Mouse (Mus musculus) large intestine, adult 2 months (tissue): Measurements from ENCODE around the gene Krt34. TPM values are rescaled to one million over a fixed set of nuclear protein-coding genes. Genes with fewer than 3 reads are reported as not detected.

ENCODE experiments used
- DNase-seq: peaks from one replicate; pipeline ENCODE4 v3.0.0-alpha.2; 2012; ENCODE audit warnings: low read depth, low spot score
- WGBS: fragments of 180-500 bp; shearing (Covaris S2); methylation state at CpG from one replicate; pipeline ENCODE4 v1.1.7; 2018; 5-methylcytosine and 5-hydroxymethylcytosine counted together
- polyA plus RNA-seq: library from polyadenylated mRNA; depleted of rRNA; stranded (reverse); fragments of >200 nt; gene quantifications from 2 replicates; pipeline ENCODE4 v1.2.3, GENCODE M21; 2012; rRNA removed

Krt34 gene
- not detected in 2 replicates for polyA plus RNA-seq

- 84% methylated on average over 6 of the region's 6 CpGs for WGBS
- DNase-seq: no peak
These were observed at the start of gene Krt34 for GRCm38 (mm10) chr11:100041454-100041853. Gene Krt34 (minus strand): TSS chr11:100041554.

GRCm38 (mm10) chr11:100088378-100089025 is 47.1 kb upstream of the Krt34 start:
- WGBS: 31% methylated on average over 7 of the region's 7 CpGs

GRCm38 (mm10) chr11:100087861-100088260 is 46.5 kb upstream of the Krt34 start, which contains the start of gene Krt32:
Gene Krt32 (minus strand): TSS chr11:100088226.
- WGBS: 91% methylated on average over 10 of the region's 10 CpGs
- no peak for DNase-seq

More at GRCm38 (mm10) chr11:100088378-100089025, 47.1 kb upstream of the Krt34 start:
- DNase-seq: no peak

- DNase-seq: no peak
- WGBS: 56% methylated on average over 1 of the region's 1 CpGs
These were observed 32.5 kb upstream of the Krt34 start for GRCm38 (mm10) chr11:100073873-100074272.

- DNase-seq: peak; percentile 70
- 52% methylated on average over 17 of the region's 17 CpGs for WGBS
These were observed 26.1 kb upstream of the Krt34 start for GRCm38 (mm10) chr11:100067293-100068036.

- WGBS: 62% methylated on average over 12 of the region's 12 CpGs
- DNase-seq: no peak
These were observed 25.1 kb upstream of the Krt34 start for GRCm38 (mm10) chr11:100066236-100067010.

- no peak for DNase-seq
- 88% methylated on average over 8 of the region's 8 CpGs for WGBS
These were observed 17.5 kb upstream of the Krt34 start for GRCm38 (mm10) chr11:100058875-100059274.

- DNase-seq: no peak
- 38% methylated on average over 9 of the region's 9 CpGs for WGBS
These were observed 14.6 kb upstream of the Krt34 start for GRCm38 (mm10) chr11:100055686-100056655.

- DNase-seq: no peak
- WGBS: 87% methylated on average over 3 of the region's 3 CpGs
These were observed 9.1 kb upstream of the Krt34 start, which contains the start of gene Krt31 for GRCm38 (mm10) chr11:100050451-100050850. Gene Krt31 (minus strand): TSS chr11:100050551.

GRCm38 (mm10) chr11:100047193-100047592 is 5.8 kb upstream of the Krt34 start:
- 44% methylated on average over 2 of the region's 2 CpGs for WGBS
- DNase-seq: no peak

GRCm38 (mm10) chr11:100046303-100046866 is 5.0 kb upstream of the Krt34 start:
- 31% methylated on average over 6 of the region's 6 CpGs for WGBS
- no peak for DNase-seq

- WGBS: 81% methylated on average over 6 of the region's 6 CpGs
- no peak for DNase-seq
These were observed 11.6 kb downstream of the Krt34 start, which contains the start of gene Krt33b for GRCm38 (mm10) chr11:100029768-100030167. Gene Krt33b (minus strand): TSS chr11:100029868.

- WGBS: 63% methylated on average over 5 of the region's 5 CpGs
- no peak for DNase-seq
These were observed 19.9 kb downstream of the Krt34 start for GRCm38 (mm10) chr11:100021438-100021837.

GRCm38 (mm10) chr11:100019466-100019865 is 21.9 kb downstream of the Krt34 start:
- 91% methylated on average over 1 of the region's 1 CpGs for WGBS
- DNase-seq: no peak

GRCm38 (mm10) chr11:100016112-100016511 is 25.2 kb downstream of the Krt34 start, which contains the start of gene Krt33a:
Gene Krt33a (minus strand): TSS chr11:100016212.
- WGBS: 67% methylated on average over 4 of the region's 4 CpGs
- no peak for DNase-seq

GRCm38 (mm10) chr11:100013691-100014171 is 27.6 kb downstream of the Krt34 start:
- no peak for DNase-seq
- WGBS: 25% methylated on average over 4 of the region's 4 CpGs

GRCm38 (mm10) chr11:100010682-100011081 is 30.7 kb downstream of the Krt34 start:
- 81% methylated on average over 5 of the region's 5 CpGs for WGBS
- no peak for DNase-seq

GRCm38 (mm10) chr11:100008336-100008735 is 33.0 kb downstream of the Krt34 start:
- 86% methylated on average over 5 of the region's 5 CpGs for WGBS
- DNase-seq: no peak
